Mouse (Mus musculus) liver, adult 2 months (tissue): ENCODE measurements at regions not wholly inside any gene's neighbourhood (a gene's known extent, or its start where the extent isn't known, plus 50 kb on each side); places are given as distances from the start of the nearest gene placed in this dataset.

Source experiments
- CTCF ChIP-seq: fragments of 200-500 bp; IDR thresholded peaks from 2 replicates; pipeline ENCODE4 v1.5.1; 2011; ENCODE audit warnings: low read depth, low read length, control low read depth
- POLR2A ChIP-seq: fragments of 200-500 bp; IDR thresholded peaks from 2 replicates; pipeline ENCODE4 v1.6.1; 2011; ENCODE audit warnings: low read length, control low read depth; ENCODE audit not compliant: insufficient read depth; ENCODE audit errors: extremely low read depth

GRCm38 (mm10) chr16:93461406-93462285 lies 142.2 kb downstream of the Setd4 start:
- TF ChIP-seq CTCF (no peak), POLR2A (no peak)
